Mouse (Mus musculus) hindbrain, embryonic 13.5 days (tissue): ENCODE data around the gene Col6a4. TPM values are rescaled to one million over a fixed set of nuclear protein-coding genes. Genes with fewer than 3 reads are reported as not detected.

Source experiments
- ATAC-seq: fragments of 200-750 bp; cut with Nextera tagmentation; 2 replicates; pipeline ENCODE4 v1.8.0; 2017; ENCODE audit warnings: moderate TSS enrichment; ENCODE audit not compliant: low FRiP score
- H3K27ac ChIP-seq: fragments of 300-500 bp; sonication (generic); 2 replicates; pipeline ENCODE4 v1.5.1; 2015; ENCODE audit warnings: inconsistent platforms, mild to moderate bottlenecking, moderate library complexity
- H3K27me3 ChIP-seq: fragments of 300-500 bp; sonication (generic); 2 replicates; pipeline ENCODE4 v1.6.1; 2015; ENCODE audit warnings: mild to moderate bottlenecking, inconsistent platforms
- H3K36me3 ChIP-seq: fragments of 300-500 bp; sonication (generic); 2 replicates; pipeline ENCODE4 v1.6.1; 2015; ENCODE audit warnings: mild to moderate bottlenecking, inconsistent platforms
- H3K4me1 ChIP-seq: fragments of 300-500 bp; sonication (generic); replicated peaks from 2 replicates; pipeline ENCODE4 v1.6.1; 2015; ENCODE audit warnings: inconsistent platforms
- H3K4me2 ChIP-seq: fragments of 300-500 bp; sonication (generic); 2 replicates; pipeline ENCODE4 v1.6.1; 2015; ENCODE audit warnings: inconsistent platforms, mild to moderate bottlenecking, moderate library complexity
- H3K4me3 ChIP-seq: fragments of 300-500 bp; sonication (generic); 2 replicates; pipeline ENCODE4 v1.5.1; 2015; ENCODE audit warnings: mild to moderate bottlenecking, inconsistent platforms
- H3K9ac ChIP-seq: fragments of 300-500 bp; sonication (generic); 2 replicates; pipeline ENCODE4 v1.6.1; 2015; ENCODE audit warnings: mild to moderate bottlenecking, inconsistent platforms
- H3K9me3 ChIP-seq: fragments of 300-500 bp; sonication (generic); 2 replicates; pipeline ENCODE4 v1.6.1; 2016; ENCODE audit warnings: inconsistent platforms
- WGBS: fragments of 180-500 bp; shearing (Covaris S2); methylation state at CpG from one replicate; pipeline ENCODE4 v1.1.7; 2015; 5-methylcytosine and 5-hydroxymethylcytosine counted together
- polyA plus RNA-seq: library from polyadenylated mRNA; unstranded; fragments of >200 nt; fragmentation: Nextera tagmentation; extraction: Ambion mirVana; gene quantifications from 2 replicates; pipeline ENCODE4 v1.2.1, GENCODE M21; 2015

Col6a4 gene
- polyA plus RNA-seq = 0.62 and 1.1 TPM in 2 replicates

- WGBS = 64% methylated on average over 7 of the region's 7 CpGs
Observed at GRCm38 (mm10) chr9:106096683-106097082, at the start of gene Col6a4. Gene Col6a4 (minus strand): TSS chr9:106096783.

DNA sequence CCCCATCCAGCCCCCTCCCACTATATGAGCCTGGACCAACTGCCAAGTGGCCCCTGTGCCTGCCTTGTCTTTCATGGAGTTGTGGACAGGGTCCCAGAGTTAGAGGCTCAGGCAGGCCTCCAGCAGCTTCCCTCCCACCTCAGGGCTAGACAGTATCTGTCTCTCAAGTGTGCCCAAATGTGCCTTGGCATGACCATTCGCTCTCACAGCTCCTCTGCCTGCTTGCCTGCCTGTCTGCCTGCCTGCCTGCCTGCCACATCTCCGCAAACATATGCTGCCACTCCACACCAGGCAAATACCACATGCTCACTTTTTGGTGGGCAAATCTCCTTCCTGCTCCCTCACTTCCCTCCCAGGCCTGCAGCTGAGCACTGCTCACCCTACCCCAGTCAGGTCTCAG lies 49.0 kb upstream of the Col6a4 start:
- 74% methylated on average over 2 of the region's 2 CpGs for WGBS
- peaks cover 59% of the 10 kb centered on the region for H3K4me1 ChIP-seq

More at GRCm38 (mm10) chr9:106096683-106097082, at the start of gene Col6a4:
- H3K9ac ChIP-seq = no peak within 1 kb of the TSS
- no peak within 1 kb of the TSS for H3K27ac ChIP-seq
- H3K9me3 ChIP-seq = no peaks in the 10 kb centered on the region
- no peaks in the 10 kb centered on the region for H3K27me3 ChIP-seq
- no peak within 1 kb of the TSS for H3K4me2 ChIP-seq
- H3K4me1 ChIP-seq = no peaks in the 10 kb centered on the region
- H3K4me3 ChIP-seq = no peak within 1 kb of the TSS
- no peak for ATAC-seq
- no peaks in the 10 kb centered on the region for H3K36me3 ChIP-seq

DNA sequence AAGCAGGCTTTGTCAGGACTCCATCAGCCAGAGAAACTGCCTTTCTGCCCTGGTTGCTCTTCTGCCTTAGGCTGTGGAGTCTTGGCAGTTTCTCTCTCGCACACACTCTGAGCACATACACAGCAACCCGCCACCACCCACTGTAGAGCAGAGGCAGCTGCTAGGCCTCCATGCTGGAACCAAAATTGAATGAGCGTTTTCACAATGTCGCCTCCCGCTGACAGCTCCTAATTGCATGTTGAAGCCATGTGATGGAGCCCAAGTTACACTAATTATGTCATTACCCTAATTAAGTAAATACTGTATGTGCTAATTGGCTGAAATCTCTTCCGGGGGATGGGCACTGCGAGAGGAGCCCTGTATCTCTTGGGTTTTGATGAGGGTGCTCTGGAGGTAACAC lies 47.6 kb upstream of the Col6a4 start:
- H3K9me3 ChIP-seq = no peaks in the 10 kb centered on the region
- H3K4me2 ChIP-seq = no peak overlapping the region
- no peaks in the 10 kb centered on the region for H3K27me3 ChIP-seq
- 61% methylated on average over 7 of the region's 7 CpGs for WGBS
- H3K36me3 ChIP-seq = no peaks in the 10 kb centered on the region
- H3K4me1 ChIP-seq = peaks cover 59% of the 10 kb centered on the region
- peak overlapping the region; percentile 79 for H3K27ac ChIP-seq
- no peak overlapping the region for H3K9ac ChIP-seq
- no peak overlapping the region for H3K4me3 ChIP-seq
- ATAC-seq = no peak

More for the DNA sequence above, 49.0 kb upstream of the Col6a4 start:
- no peak for ATAC-seq
- Histone ChIP-seq H3K9ac (no peak overlapping the region), H3K27me3 (no peaks in the 10 kb centered on the region), H3K27ac (peak overlapping the region; percentile 18), H3K4me2 (no peak overlapping the region), H3K36me3 (no peaks in the 10 kb centered on the region), H3K9me3 (no peaks in the 10 kb centered on the region), H3K4me3 (no peak overlapping the region)

DNA sequence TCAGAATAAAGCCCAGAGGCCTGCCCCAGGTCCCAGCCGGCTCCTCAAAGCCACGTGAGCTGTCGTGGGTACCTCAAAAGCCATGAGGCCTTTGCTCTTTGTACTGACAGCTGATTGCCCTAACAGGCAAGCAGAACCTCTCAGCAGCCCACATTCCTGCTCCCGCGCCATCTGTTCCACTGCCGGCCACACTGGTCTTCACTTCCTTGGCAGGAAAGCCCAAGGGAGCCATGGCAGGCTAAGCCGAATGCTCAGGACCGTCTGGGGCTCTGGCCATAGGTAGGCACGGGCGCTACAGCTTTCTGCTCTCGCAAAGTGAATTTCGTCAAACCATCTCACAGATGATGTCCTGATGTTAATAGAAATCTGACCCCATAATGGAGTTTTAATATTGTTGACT lies 45.4 kb upstream of the Col6a4 start:
- H3K9ac ChIP-seq = no peak overlapping the region
- ATAC-seq = no peak
- no peak overlapping the region for H3K4me2 ChIP-seq
- no peaks in the 10 kb centered on the region for H3K27me3 ChIP-seq
- 54% methylated on average over 12 of the region's 12 CpGs for WGBS
- no peaks in the 10 kb centered on the region for H3K36me3 ChIP-seq
- H3K27ac ChIP-seq = peak overlapping the region; percentile 58
- H3K4me3 ChIP-seq = no peak overlapping the region
- H3K4me1 ChIP-seq = peaks cover 49% of the 10 kb centered on the region
- H3K9me3 ChIP-seq = no peaks in the 10 kb centered on the region

DNA sequence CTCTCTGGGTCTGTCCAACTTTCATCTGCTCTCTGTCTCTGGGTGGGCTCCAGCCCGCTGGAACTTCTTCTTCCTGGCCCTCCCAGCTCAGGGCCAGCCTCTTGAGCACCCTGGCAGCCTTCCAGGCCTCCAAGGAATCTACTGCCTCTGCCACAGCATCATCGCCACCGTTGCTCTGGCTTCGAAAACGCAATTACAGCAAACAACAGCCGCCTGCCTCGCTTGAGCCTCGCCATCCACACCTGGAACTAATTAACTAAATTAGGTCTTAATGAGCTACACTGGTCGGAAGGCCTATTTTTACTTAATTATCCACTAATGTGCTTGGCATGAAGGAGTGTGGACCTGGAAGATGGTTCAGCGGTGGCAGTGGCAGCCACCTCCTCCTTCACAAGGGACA lies 43.2 kb upstream of the Col6a4 start:
- Histone ChIP-seq H3K9ac (no peak overlapping the region), H3K27ac (peak overlapping the region; percentile 78), H3K36me3 (no peaks in the 10 kb centered on the region), H3K4me3 (no peak overlapping the region), H3K4me1 (peaks cover 41% of the 10 kb centered on the region), H3K27me3 (no peaks in the 10 kb centered on the region), H3K4me2 (no peak overlapping the region), H3K9me3 (no peaks in the 10 kb centered on the region)
- 36% methylated on average over 10 of the region's 10 CpGs for WGBS
- ATAC-seq = peak; percentile 34

DNA sequence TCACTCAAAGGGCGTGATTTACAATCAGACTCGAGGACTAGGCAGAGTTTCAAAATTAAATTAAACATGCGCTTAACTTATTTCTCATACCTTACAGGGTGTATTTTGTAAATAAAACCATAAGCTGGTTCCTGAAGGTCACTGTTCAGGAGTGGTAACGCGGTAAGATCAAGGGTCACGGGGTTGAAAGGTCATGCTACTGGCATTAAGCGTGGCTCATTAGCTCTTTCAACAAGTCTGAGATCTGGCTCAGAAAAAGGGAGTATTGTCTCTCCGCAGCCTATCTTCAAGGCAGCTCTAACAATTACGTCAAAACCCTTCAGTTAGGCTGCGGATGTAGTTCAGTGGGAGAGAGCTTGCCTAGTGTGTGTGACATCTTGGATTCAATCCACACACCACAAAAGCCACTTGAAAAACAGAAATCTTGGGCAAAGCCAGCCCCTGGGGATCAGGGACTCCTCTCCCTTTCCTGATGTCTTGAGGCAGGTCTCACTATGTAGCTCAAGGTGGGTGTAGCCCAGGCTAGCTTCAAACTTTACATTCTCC lies 41.2 kb upstream of the Col6a4 start:
- no peak overlapping the region for H3K4me3 ChIP-seq
- no peak overlapping the region for H3K9ac ChIP-seq
- H3K4me2 ChIP-seq = no peak overlapping the region
- H3K9me3 ChIP-seq = no peaks in the 10 kb centered on the region
- WGBS = 38% methylated on average over 10 of the region's 10 CpGs
- no peak overlapping the region for H3K27ac ChIP-seq
- no peaks in the 10 kb centered on the region for H3K27me3 ChIP-seq
- H3K36me3 ChIP-seq = no peaks in the 10 kb centered on the region
- peaks cover 31% of the 10 kb centered on the region for H3K4me1 ChIP-seq
- ATAC-seq = no peak

GRCm38 (mm10) chr9:106130250-106130649 lies 33.7 kb upstream of the Col6a4 start:
- Histone ChIP-seq H3K36me3 (no peaks in the 10 kb centered on the region), H3K27me3 (no peaks in the 10 kb centered on the region), H3K9ac (no peak overlapping the region), H3K4me3 (no peak overlapping the region), H3K4me1 (peaks cover 23% of the 10 kb centered on the region), H3K27ac (no peak overlapping the region), H3K4me2 (no peak overlapping the region), H3K9me3 (no peaks in the 10 kb centered on the region)
- no peak for ATAC-seq
- WGBS = 87% methylated on average over 7 of the region's 7 CpGs

DNA sequence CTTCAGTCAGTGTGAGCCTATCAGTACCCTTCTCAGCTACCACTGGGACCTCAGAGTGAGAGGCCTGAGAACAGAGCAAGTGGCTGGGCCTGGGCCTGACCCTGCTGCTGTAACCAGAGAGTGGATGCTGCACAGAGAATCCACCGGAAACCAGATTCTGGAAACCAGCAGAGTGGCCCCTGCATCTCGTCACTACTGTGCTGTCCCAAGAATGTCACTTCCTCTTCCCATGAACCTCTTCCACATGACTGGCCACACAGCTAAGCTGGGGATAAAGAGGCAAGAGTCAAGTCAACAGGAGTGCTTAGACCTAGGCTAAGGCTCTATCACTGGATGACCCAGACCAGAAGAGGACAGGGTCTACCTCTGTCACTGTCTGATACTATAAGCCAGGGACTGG lies 32.5 kb upstream of the Col6a4 start:
- no peak overlapping the region for H3K27ac ChIP-seq
- H3K27me3 ChIP-seq = no peaks in the 10 kb centered on the region
- peaks cover 23% of the 10 kb centered on the region for H3K4me1 ChIP-seq
- H3K4me3 ChIP-seq = no peak overlapping the region
- no peak for ATAC-seq
- no peak overlapping the region for H3K4me2 ChIP-seq
- WGBS = 88% methylated on average over 2 of the region's 2 CpGs
- no peaks in the 10 kb centered on the region for H3K36me3 ChIP-seq
- no peak overlapping the region for H3K9ac ChIP-seq
- H3K9me3 ChIP-seq = no peaks in the 10 kb centered on the region

DNA sequence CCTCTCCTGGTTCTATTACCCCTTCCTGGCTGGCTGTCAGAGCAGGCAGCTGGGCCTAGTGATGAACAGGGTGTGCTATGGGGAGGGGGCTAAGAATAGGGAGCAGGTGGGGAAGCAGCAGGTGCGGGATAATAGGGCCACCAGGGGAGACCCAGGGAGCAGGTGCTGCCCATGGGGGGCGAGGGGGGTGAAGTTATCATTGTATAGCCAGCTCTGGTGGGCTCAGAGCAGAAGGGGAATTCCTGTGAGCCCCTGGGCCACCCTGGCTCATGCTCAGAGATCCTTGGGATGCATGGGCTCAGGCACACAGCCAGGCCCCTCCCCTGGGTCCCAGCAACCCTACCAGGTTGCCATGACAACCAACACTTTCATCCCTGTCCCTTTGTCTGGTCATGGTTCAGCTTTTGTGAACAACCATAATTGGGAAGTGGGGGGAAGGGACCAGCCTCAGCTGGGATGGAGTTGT lies 30.2 kb upstream of the Col6a4 start:
- peaks cover 23% of the 10 kb centered on the region for H3K4me1 ChIP-seq
- peak overlapping the region; percentile 93 for H3K27ac ChIP-seq
- H3K9me3 ChIP-seq = no peaks in the 10 kb centered on the region
- WGBS = 8% methylated on average over 2 of the region's 2 CpGs
- H3K36me3 ChIP-seq = no peaks in the 10 kb centered on the region
- peak; percentile 94 for ATAC-seq
- H3K4me3 ChIP-seq = no peak overlapping the region
- peak overlapping the region; percentile 3; the same call in 1 of the 2 replicates for H3K9ac ChIP-seq
- H3K27me3 ChIP-seq = no peaks in the 10 kb centered on the region
- no peak overlapping the region for H3K4me2 ChIP-seq

- no peak for ATAC-seq
- Histone ChIP-seq H3K27ac (no peak overlapping the region), H3K4me3 (no peak overlapping the region), H3K36me3 (no peaks in the 10 kb centered on the region), H3K9ac (no peak overlapping the region), H3K4me2 (no peak overlapping the region), H3K27me3 (no peaks in the 10 kb centered on the region), H3K9me3 (no peaks in the 10 kb centered on the region), H3K4me1 (peaks cover 27% of the 10 kb centered on the region)
- WGBS = 46% methylated on average over 4 of the region's 4 CpGs
Observed at GRCm38 (mm10) chr9:106123599-106123998, 27.0 kb upstream of the Col6a4 start.

DNA sequence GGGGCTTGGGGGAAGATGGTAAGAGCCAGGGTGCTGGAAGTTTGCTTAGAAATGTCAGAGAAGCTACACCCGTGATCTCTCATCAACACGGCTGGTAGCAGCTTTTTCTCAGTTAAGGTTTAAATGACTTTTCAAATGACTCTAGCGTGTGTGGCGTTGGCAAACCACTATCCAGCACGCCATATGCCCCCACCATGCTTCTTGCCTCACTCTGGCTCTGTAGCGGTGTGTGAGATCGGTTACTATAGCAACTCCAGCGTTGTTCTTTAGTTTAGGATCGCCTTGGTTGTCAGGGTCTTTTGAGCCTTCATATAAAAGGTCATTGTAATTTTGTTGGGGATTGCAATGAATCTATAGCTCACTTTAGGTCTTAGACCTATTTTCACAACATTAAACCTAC lies 22.5 kb upstream of the Col6a4 start:
- Histone ChIP-seq H3K9ac (no peak overlapping the region), H3K27me3 (no peaks in the 10 kb centered on the region), H3K36me3 (no peaks in the 10 kb centered on the region), H3K9me3 (no peaks in the 10 kb centered on the region), H3K4me2 (no peak overlapping the region), H3K4me1 (peaks cover 13% of the 10 kb centered on the region), H3K4me3 (no peak overlapping the region), H3K27ac (no peak overlapping the region)
- ATAC-seq = no peak
- WGBS = 37% methylated on average over 9 of the region's 9 CpGs

DNA sequence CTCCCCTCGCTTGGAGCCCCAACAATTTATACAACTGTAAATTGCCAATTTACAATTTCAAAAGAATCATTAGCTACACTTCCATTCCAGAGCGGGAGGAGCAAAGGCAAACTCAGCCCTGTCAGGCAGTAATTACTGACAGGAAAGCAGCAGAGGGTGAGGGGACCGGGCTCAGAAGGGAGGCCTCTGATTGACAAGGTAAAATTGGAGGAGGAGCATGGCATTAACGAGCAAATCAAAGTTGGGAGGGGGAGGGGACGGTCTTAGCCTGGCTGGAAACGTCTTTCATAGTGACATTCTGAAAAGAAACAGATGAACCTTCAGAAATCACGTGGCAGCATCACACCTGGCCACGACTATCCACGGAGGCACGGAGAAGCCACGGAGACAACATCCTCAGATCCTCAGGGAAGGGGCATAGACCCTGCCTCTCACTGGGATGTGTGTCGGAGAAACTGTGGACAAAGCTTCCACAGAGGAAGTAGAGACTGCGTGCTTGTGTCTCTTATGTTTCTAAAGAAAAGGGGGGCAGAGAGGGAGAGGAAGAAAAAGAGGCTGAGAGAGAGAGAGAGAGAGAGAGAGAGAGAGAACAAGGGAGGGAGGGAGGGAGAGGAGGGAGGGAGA lies 19.3 kb upstream of the Col6a4 start:
- 25% methylated on average over 13 of the region's 13 CpGs for WGBS
- Histone ChIP-seq H3K4me2 (peak overlapping the region; percentile 41), H3K27ac (peak overlapping the region; percentile 49; the same call in 1 of the 2 replicates)

More for the DNA sequence above, 19.3 kb upstream of the Col6a4 start:
- Histone ChIP-seq H3K9ac (no peak overlapping the region; the same call in 1 of the 2 replicates), H3K27me3 (0 out of 2 replicates have a peak, but pooled peaks cover 3% of the 10 kb centered on the region), H3K9me3 (0 out of 2 replicates have a peak, but pooled peaks cover 2% of the 10 kb centered on the region), H3K36me3 (no peaks in the 10 kb centered on the region), H3K4me3 (peak overlapping the region; percentile 2; the same call in 1 of the 2 replicates), H3K4me1 (peaks cover 13% of the 10 kb centered on the region)
- 0 out of 2 replicates have a peak, but pooled peaks have one; percentile 66 for ATAC-seq
